8 mouse cellular contexts compared by ENCODE assay signal in the genomic region with DNA sequence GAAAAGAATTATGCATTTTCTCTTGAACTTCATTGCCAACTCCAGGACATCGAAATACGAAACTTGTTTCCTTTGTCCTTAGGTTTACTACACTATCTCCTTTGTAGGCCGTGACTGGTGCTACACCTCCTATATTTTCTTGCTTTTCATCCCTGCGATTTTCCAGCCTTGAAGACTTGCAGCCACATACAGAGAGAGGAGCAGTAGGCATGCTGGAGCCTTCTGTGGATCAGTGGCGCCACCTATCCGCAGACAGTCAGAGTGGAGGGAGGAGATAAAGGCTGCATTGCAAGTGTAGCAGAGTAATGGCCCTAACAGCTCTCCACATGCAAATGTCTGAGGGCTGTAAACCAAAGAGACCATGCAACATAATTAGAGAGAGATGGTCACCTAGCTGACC.
DNase-seq lines count a peak whose midpoint lies in the region.

No protein-coding gene starts in this region.

- peak; percentile 17 to 33 for DNase-seq in adrenal gland, postnatal 36 days
- no peak for DNase-seq in adrenal gland, adult 18-20 months (ENCODE audit: low spot score in 2 of 2)
- peak; percentile 61 to 62 for DNase-seq in layer of hippocampus, postnatal 10 days (ENCODE audit: low spot score in 2 of 2)
- no peak for DNase-seq in layer of hippocampus, adult 18-20 months (ENCODE audit: low spot score in 2 of 2)
- peak; percentile 37 for DNase-seq in 3T3-L1 (ENCODE audit: low read depth, low spot score)
- peak; percentile 27 for DNase-seq in embryo, embryonic 11 days
- DNase-seq in gastrocnemius, adult 8-10 months (ENCODE audit: low spot score in 2 of 2): no peak
- DNase-seq in urinary bladder, adult 18-20 months (ENCODE audit: low spot score in 2 of 2): no peak

Comparison
In these comparisons a context has a peak if more than half of its experiments do, and no peak if none do; other contexts are left out.
1. DNase-seq: peak in adrenal gland, postnatal 36 days (2 of 2), layer of hippocampus, postnatal 10 days (2 of 2), 3T3-L1 (single experiment) and embryo, embryonic 11 days (single experiment); none in adrenal gland, adult 18-20 months (0 of 2), layer of hippocampus, adult 18-20 months (0 of 2), gastrocnemius, adult 8-10 months (0 of 2) and urinary bladder, adult 18-20 months (0 of 2).